Mouse (Mus musculus) liver, adult 2 months (tissue): Measurements from ENCODE around the gene Tmem240.

Source experiments
- CTCF ChIP-seq: fragments of 200-500 bp; IDR thresholded peaks from 2 replicates; pipeline ENCODE4 v1.5.1; 2011; ENCODE audit warnings: low read depth, low read length, control low read depth
- POLR2A ChIP-seq: fragments of 200-500 bp; IDR thresholded peaks from 2 replicates; pipeline ENCODE4 v1.6.1; 2011; ENCODE audit warnings: low read length, control low read depth; ENCODE audit not compliant: insufficient read depth; ENCODE audit errors: extremely low read depth

- TF ChIP-seq CTCF (no peak), POLR2A (no peak)
Observed at GRCm38 (mm10) chr4:155769496-155769879, 34.9 kb downstream of the Tmem240 start.
